Mouse (Mus musculus): Measurements from ENCODE around the gene Tmeff1. TPM values are rescaled to one million over a fixed set of nuclear protein-coding genes. Genes with fewer than 3 reads are reported as not detected.

Tmeff1 gene
- polyA plus RNA-seq, 1 experiment from 2014 or later = 0.36 TPM

DNA sequence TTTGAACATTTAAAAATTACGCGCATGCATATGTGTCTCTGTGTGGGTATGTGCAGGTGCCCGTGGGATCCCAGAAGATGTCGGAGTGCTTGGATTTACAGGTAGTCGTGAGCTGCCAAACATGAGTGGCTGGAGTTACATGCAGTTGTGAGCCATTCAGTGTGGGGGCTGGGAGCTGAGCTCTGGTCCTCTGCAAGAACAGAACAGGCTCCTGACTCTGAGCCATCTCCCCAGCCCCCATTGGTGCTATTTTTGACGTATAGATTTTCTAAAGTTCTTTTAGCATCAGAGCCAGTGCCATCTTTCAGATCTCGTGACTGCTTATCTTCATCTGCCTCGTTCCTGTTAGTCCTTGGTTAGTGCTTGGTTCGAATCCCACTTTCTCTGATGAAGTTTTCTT lies 24.5 kb downstream of the Tmeff1 start:
- no peaks in the 10 kb centered on the region for H3K27me3 ChIP-seq (ENCODE audit: insufficient read depth, low read length)
- no peak overlapping the region for H3K27ac ChIP-seq (ENCODE audit: low read depth)
- no peak overlapping the region for H3K4me2 ChIP-seq (ENCODE audit: low read depth, low read length)
- ATAC-seq = no peak
- TF ChIP-seq EP300 (IDR thresholded peaks at IDR 0.05; ENCODE audit: low read depth) = no peak
- no peak for TF ChIP-seq CTCF (IDR thresholded peaks at IDR 0.05; ENCODE audit: low read depth)
- 78% methylated on average over 9 of the region's 9 CpGs for WGBS (ENCODE audit: insufficient replicate concordance)
- H3K4me1 ChIP-seq (ENCODE audit: insufficient read depth) = no peaks in the 10 kb centered on the region
- H3K4me3 ChIP-seq (ENCODE audit: low read depth, low read length) = no peak overlapping the region
- H3K9me3 ChIP-seq (ENCODE audit: low read length) = no peaks in the 10 kb centered on the region
- no peak overlapping the region for H3K9ac ChIP-seq (replicated peaks)
- no peaks in the 10 kb centered on the region for H3K36me3 ChIP-seq (replicated peaks; ENCODE audit: insufficient read depth, low read length)
- DNase-seq = no peak

DNA sequence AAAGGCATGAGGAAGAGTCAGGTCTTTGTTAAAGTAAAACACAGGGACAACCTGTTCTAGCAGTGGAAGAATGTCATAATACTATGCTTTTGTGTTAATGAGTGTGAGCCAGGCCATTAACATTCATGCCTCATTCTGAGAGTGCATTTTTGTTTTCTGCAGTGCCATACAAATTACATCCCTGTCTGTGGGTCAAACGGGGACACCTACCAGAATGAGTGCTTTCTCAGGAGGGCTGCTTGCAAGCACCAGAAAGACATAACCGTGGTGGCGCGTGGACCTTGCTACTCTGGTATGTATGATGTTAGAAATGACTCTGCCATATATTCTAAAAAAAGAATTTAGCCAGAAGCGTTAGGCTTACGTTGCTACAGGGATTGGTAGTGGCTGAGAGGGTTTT lies 25.3 kb downstream of the Tmeff1 start:
- Histone ChIP-seq H3K9ac (replicated peaks) (no peak overlapping the region), H3K36me3 (replicated peaks; ENCODE audit: insufficient read depth, low read length) (no peaks in the 10 kb centered on the region), H3K4me1 (ENCODE audit: insufficient read depth) (no peaks in the 10 kb centered on the region), H3K4me2 (ENCODE audit: low read depth, low read length) (no peak overlapping the region), H3K27me3 (ENCODE audit: insufficient read depth, low read length) (no peaks in the 10 kb centered on the region), H3K9me3 (ENCODE audit: low read length) (no peaks in the 10 kb centered on the region), H3K4me3 (ENCODE audit: low read depth, low read length) (no peak overlapping the region), H3K27ac (ENCODE audit: low read depth) (no peak overlapping the region)
- 87% methylated on average over 6 of the region's 6 CpGs for WGBS (ENCODE audit: insufficient replicate concordance)
- no peak for TF ChIP-seq EP300 (IDR thresholded peaks at IDR 0.05; ENCODE audit: low read depth)
- TF ChIP-seq CTCF (IDR thresholded peaks at IDR 0.05; ENCODE audit: low read depth) = no peak
- ATAC-seq = no peak
- DNase-seq = no peak

DNA sequence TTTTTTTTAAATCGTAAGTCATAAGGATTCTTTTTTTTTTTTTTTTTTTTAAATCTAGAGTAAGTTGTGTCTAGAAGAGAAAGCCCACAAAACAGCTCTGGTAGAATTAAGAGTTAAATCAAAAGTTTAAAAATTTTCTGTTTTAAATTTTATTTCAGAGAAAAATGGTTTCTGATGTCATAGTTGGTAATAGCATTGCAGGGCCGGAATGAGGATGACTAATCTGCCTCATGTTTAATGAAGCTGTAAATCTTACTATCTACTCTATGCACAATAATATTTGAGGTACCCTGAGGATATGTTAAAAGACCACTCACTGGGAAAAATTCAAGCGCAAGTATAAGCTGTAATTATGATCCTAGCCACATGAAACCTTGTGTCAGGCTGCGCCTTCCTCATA lies 30.5 kb downstream of the Tmeff1 start:
- no peak for ATAC-seq

GRCm38 (mm10) chr4:48617201-48617600 lies 32.2 kb downstream of the Tmeff1 start:
- Histone ChIP-seq H3K9me3 (ENCODE audit: low read length) (no peaks in the 10 kb centered on the region), H3K36me3 (replicated peaks; ENCODE audit: insufficient read depth, low read length) (no peaks in the 10 kb centered on the region), H3K27me3 (ENCODE audit: insufficient read depth, low read length) (no peaks in the 10 kb centered on the region), H3K4me1 (ENCODE audit: insufficient read depth) (no peaks in the 10 kb centered on the region), H3K4me3 (ENCODE audit: low read depth, low read length) (no peak overlapping the region), H3K9ac (replicated peaks) (no peak overlapping the region), H3K27ac (ENCODE audit: low read depth) (no peak overlapping the region), H3K4me2 (ENCODE audit: low read depth, low read length) (no peak overlapping the region)
- DNase-seq (no peak), ATAC-seq (no peak)
- WGBS (ENCODE audit: insufficient replicate concordance) = 91% methylated on average over 15 of the region's 15 CpGs
- no peak for TF ChIP-seq CTCF (IDR thresholded peaks at IDR 0.05; ENCODE audit: low read depth)
- no peak for TF ChIP-seq EP300 (IDR thresholded peaks at IDR 0.05; ENCODE audit: low read depth)

More for the DNA sequence above, 30.5 kb downstream of the Tmeff1 start:
- Histone ChIP-seq H3K9ac (replicated peaks) (no peak overlapping the region), H3K36me3 (replicated peaks; ENCODE audit: insufficient read depth, low read length) (no peaks in the 10 kb centered on the region), H3K27me3 (ENCODE audit: insufficient read depth, low read length) (no peaks in the 10 kb centered on the region), H3K4me1 (ENCODE audit: insufficient read depth) (no peaks in the 10 kb centered on the region), H3K9me3 (ENCODE audit: low read length) (no peaks in the 10 kb centered on the region), H3K4me2 (ENCODE audit: low read depth, low read length) (no peak overlapping the region), H3K4me3 (ENCODE audit: low read depth, low read length) (no peak overlapping the region), H3K27ac (ENCODE audit: low read depth) (no peak overlapping the region)
- whole genome bisulfite sequencing (ENCODE audit: insufficient replicate concordance) = 86% methylated on average over 4 of the region's 4 CpGs
- DNase-seq = no peak
- TF ChIP-seq EP300 (IDR thresholded peaks at IDR 0.05; ENCODE audit: low read depth) (no peak), CTCF (IDR thresholded peaks at IDR 0.05; ENCODE audit: low read depth) (no peak)

DNA sequence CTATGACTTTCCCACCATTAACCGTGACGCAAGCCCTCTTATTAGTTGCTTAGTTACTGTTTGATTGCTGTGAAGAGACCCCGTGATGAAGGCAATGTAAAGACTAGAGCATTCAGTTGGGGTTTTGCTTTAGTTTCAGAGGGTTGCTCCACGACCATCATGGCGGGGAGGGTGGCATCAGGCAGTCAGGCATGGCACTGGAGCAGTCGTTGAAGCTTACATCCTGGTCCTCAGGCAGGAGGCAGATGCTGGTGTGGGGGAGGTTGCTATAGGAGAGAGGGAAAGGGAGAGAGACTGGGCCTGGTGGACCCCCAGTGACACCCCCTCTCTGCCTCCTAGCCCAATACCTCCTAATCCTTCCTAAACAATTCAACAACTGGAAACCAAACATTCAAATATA lies 35.1 kb downstream of the Tmeff1 start:
- Histone ChIP-seq H3K9me3 (ENCODE audit: low read length) (no peaks in the 10 kb centered on the region), H3K36me3 (replicated peaks; ENCODE audit: insufficient read depth, low read length) (no peaks in the 10 kb centered on the region), H3K4me2 (ENCODE audit: low read depth, low read length) (no peak overlapping the region), H3K27ac (ENCODE audit: low read depth) (no peak overlapping the region), H3K9ac (replicated peaks) (no peak overlapping the region), H3K27me3 (ENCODE audit: insufficient read depth, low read length) (no peaks in the 10 kb centered on the region), H3K4me3 (ENCODE audit: low read depth, low read length) (no peak overlapping the region), H3K4me1 (ENCODE audit: insufficient read depth) (no peaks in the 10 kb centered on the region)
- DNase-seq = no peak
- no peak for TF ChIP-seq CTCF (IDR thresholded peaks at IDR 0.05; ENCODE audit: low read depth)
- no peak for TF ChIP-seq EP300 (IDR thresholded peaks at IDR 0.05; ENCODE audit: low read depth)
- ATAC-seq = no peak
- WGBS (ENCODE audit: insufficient replicate concordance) = 79% methylated on average over 6 of the region's 6 CpGs

- H3K9me3 ChIP-seq (ENCODE audit: low read length) = no peaks in the 10 kb centered on the region
- H3K4me1 ChIP-seq (ENCODE audit: insufficient read depth) = no peaks in the 10 kb centered on the region
- WGBS (ENCODE audit: insufficient replicate concordance) = 77% methylated on average over 6 of the region's 6 CpGs
- TF ChIP-seq CTCF (IDR thresholded peaks at IDR 0.05; ENCODE audit: low read depth) (no peak), EP300 (IDR thresholded peaks at IDR 0.05; ENCODE audit: low read depth) (no peak)
- no peaks in the 10 kb centered on the region for H3K36me3 ChIP-seq (replicated peaks; ENCODE audit: insufficient read depth, low read length)
- H3K9ac ChIP-seq (replicated peaks) = no peak overlapping the region
- H3K27me3 ChIP-seq (ENCODE audit: insufficient read depth, low read length) = no peaks in the 10 kb centered on the region
- H3K4me2 ChIP-seq (ENCODE audit: low read depth, low read length) = no peak overlapping the region
- DNase-seq = no peak
- no peak overlapping the region for H3K27ac ChIP-seq (ENCODE audit: low read depth)
- no peak for ATAC-seq
- no peak overlapping the region for H3K4me3 ChIP-seq (ENCODE audit: low read depth, low read length)
Observed at GRCm38 (mm10) chr4:48622246-48622645, 37.3 kb downstream of the Tmeff1 start.

- Histone ChIP-seq H3K36me3 (replicated peaks; ENCODE audit: insufficient read depth, low read length) (no peaks in the 10 kb centered on the region), H3K27me3 (ENCODE audit: insufficient read depth, low read length) (no peaks in the 10 kb centered on the region), H3K9me3 (ENCODE audit: low read length) (no peaks in the 10 kb centered on the region), H3K4me3 (ENCODE audit: low read depth, low read length) (no peak overlapping the region), H3K4me1 (ENCODE audit: insufficient read depth) (no peaks in the 10 kb centered on the region), H3K27ac (ENCODE audit: low read depth) (no peak overlapping the region), H3K4me2 (ENCODE audit: low read depth, low read length) (no peak overlapping the region), H3K9ac (replicated peaks) (no peak overlapping the region)
- 86% methylated on average over 7 of the region's 7 CpGs for WGBS (ENCODE audit: insufficient replicate concordance)
- DNase-seq (no peak), ATAC-seq (no peak)
- TF ChIP-seq CTCF (IDR thresholded peaks at IDR 0.05; ENCODE audit: low read depth) = no peak
- no peak for TF ChIP-seq EP300 (IDR thresholded peaks at IDR 0.05; ENCODE audit: low read depth)
Observed at GRCm38 (mm10) chr4:48622946-48623345, 38.0 kb downstream of the Tmeff1 start.
